Mouse (Mus musculus) left cerebral cortex, postnatal 25 days (tissue): Measurements from ENCODE around the gene Dchs1. TPM values are rescaled to one million over a fixed set of nuclear protein-coding genes. Genes with fewer than 3 reads are reported as not detected.

ENCODE experiments used
- DNase-seq, 2 experiments: peaks; one replicate each; pipeline ENCODE4 v3.0.0; 2022; ENCODE audit warnings: low spot score in 2 of 2, mixed read lengths in 1 of 2
- intact Hi-C: fragments of 180-260 bp; cut with DNase I; formaldehyde crosslinking; loops from one replicate; pipeline ENCODE4 v1.15.1; 2025
- total RNA-seq, 2 experiments: library from RNA; stranded (reverse); gene quantifications; 2 replicates each; pipeline ENCODE4 v1.2.3; 2021

Dchs1 gene
- total RNA-seq, 2 experiments from 2014 or later: 10.9 to 11.3 TPM

DNA sequence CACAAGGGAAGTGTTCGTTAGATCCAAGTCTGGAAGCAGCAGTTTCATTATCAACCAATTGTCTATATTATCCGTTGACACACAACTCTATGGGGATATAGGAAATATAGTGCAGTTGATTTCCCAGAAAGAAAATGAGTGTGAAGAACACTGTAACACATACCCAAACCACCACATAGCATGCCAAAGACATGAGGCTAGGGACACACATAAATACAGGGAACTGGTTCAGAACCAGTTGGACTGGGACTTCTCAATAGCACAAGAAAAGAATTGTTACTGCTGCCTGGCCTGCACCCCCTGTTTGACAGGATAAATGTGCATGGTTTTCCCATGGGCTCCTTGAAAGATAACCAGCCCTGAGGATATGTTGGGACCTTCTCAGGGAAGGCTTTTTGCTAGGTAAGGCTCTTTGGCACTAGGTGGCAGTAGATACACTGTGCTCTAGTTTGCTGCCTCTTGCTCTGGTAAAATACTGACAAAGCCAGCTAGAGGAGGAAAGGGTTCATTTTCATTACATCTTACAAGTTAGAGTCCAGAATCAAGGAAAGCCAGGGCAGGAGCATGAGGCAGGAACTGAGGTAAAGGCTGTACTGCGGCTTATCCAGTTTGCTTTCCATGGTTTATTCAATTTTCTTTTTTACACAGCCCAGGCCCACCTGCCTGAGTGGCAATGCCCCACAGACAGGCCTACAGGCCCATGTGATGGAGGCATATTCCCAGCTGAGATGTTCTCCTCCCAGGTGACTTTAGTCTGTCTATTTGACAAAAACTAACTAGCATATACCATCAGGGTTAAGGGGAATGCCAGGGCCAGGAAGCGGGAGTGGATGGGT lies 61.1 kb downstream of the Dchs1 start:
- DNase-seq: peak; percentile 69 to 82
- intact Hi-C loops: loop anchor here (1.0 to 2.0 kb wide), 2 partner anchors 20 to 85 kb away; partner anchors contain the start of gene Mrpl17

DNA sequence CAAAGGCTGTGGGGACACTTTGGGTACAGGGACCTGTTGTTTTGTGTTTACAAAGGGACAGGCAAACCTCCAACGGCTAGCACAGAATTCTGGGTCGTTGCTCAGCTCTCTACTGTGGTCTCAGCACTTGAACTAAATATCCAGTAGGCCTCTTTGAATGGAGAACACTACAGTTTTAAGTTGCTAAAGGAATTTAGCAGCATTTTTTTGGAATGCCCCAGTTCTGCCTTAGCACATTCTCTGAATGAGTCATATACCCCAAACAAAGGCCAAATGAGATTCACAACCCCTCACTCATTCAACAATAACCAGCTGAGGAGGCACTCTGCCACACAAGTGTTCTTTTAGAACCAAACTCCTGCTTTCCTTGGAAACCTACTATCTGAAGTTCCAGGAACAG lies 65.5 kb downstream of the Dchs1 start:
- intact Hi-C loops: no loop called here
- peak in 1 of 2 experiments; percentile 35 for DNase-seq

DNA sequence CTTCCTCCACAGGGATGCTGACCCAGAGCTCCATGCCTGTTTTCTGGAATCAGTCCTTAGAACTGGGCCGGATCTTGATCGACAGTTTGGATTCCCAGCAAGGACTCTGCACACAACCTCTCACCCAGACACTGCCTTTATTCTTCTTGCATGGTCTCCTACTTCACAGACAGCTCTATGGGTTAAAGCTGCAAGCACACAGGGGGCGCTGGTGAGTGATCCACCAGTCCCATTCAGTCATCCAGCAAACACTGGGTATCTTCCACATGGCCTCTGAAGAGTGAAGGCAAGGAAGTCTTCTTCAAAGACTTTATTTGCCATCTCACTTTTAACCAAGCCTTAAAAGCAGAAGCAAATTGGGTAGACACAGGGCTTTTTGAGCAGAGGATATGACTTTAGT lies 72.1 kb downstream of the Dchs1 start:
- no peak for DNase-seq
- intact Hi-C loops: no loop called here

DNA sequence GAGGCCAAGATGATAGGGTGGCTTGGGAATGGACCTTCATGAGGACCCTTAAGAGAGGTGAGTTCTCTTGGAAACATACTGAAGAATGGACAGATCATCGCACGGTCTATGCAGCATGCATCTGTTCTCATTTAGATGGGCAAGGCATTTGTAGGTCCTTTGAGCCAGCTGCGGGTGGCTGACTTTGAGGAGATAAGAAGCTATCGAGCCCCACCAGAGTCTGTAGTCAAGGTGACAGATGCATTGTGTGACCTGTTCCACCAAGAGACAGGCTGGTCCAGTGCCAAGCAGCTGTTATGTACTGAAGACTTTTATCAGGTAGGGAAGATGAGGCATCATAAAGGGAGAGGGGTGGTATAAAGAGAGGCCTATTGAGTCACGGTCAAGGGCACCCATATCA lies 78.7 kb downstream of the Dchs1 start:
- DNase-seq: no peak
- intact Hi-C loops: no loop called here

DNA sequence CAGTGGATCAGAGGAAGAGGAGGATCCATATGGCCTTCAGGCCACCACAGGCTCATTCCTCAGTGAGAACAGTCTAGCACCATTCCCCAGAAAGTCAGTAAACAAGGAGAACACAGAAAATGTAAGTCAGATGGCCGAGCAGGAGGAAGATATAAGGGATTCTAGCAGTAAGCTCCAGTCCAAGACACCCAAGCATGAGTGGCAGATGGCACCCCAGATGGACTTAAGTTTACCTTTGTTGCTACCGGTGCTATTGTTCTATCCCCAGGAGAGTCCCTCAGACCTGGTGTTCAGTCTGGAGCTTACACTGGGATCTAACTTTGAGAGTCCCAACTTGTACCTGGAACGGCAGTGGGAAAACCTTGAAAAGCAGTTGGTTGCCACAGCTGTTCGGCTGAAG lies 83.6 kb downstream of the Dchs1 start:
- intact Hi-C loops: no loop called here
- DNase-seq: no peak

DNA sequence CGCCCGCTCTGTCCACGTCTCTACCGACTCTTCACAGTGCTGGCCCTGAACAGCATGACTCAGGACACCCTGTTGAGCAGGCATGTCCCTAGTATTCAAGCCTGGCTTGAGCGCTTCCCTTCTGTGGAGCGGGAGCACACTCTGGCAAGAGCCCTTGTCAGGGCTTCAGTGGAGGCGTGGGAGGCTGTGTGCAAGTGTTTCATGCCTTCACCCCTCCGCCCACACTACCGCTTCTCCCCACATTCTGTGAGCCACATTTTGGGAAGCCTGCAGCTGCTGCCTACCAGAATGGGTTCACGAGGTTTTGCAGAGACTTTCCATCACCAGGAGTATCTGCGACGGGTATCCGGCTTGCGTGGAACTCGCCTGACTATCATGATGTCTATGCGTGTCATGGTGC lies 84.3 kb downstream of the Dchs1 start:
- DNase-seq: peak in 1 of 2 experiments; percentile 66
- intact Hi-C loops: no loop called here

Other genes with a start within 250 kb of the Dchs1 start
- 100 to 1,000 TPM; 103 to 111 TPM for gene Smpd1, start 233.3 kb downstream of the Dchs1 start, total RNA-seq
- 100 to 1,000 TPM; 433 to 466 TPM for gene Apbb1, start 206.0 kb downstream of the Dchs1 start, total RNA-seq
- under 1 TPM; 0.39 to 0.55 TPM for gene Hpx, start 187.5 kb downstream of the Dchs1 start, total RNA-seq
- gene Trim3, start 154.1 kb downstream of the Dchs1 start, total RNA-seq: 100 to 1,000 TPM; 149 to 152 TPM
- gene Timm10b, start 147.6 kb downstream of the Dchs1 start, total RNA-seq: 10 to 100 TPM; 62.8 to 69.2 TPM
- 100 to 1,000 TPM; 102 to 106 TPM for gene Arfip2, start 147.2 kb downstream of the Dchs1 start, total RNA-seq
- 10 to 100 TPM in 1 of 2 experiments, 1 to 10 TPM in 1; 9.9 to 18.2 TPM for gene Gm45799, start 147.1 kb downstream of the Dchs1 start, total RNA-seq
- gene Dnhd1, start 136.8 kb downstream of the Dchs1 start, total RNA-seq: 1 to 10 TPM; 4.6 to 5.6 TPM
- 10 to 100 TPM; 75.7 to 77.6 TPM for gene Ilk, start 51.1 kb downstream of the Dchs1 start, total RNA-seq
- 10 to 100 TPM; 11.0 to 12.6 TPM for gene Rrp8, start 50.3 kb downstream of the Dchs1 start, total RNA-seq
- gene Taf10, start 43.3 kb downstream of the Dchs1 start, total RNA-seq: 100 to 1,000 TPM; 116 to 119 TPM
- gene Tpp1, start 35.4 kb downstream of the Dchs1 start, total RNA-seq: 10 to 100 TPM; 54.2 to 60.3 TPM
- gene Mrpl17, start 23.4 kb upstream of the Dchs1 start, total RNA-seq: 100 to 1,000 TPM in 1 of 2 experiments, 10 to 100 TPM in 1; 98.3 to 105 TPM
- gene Gm4070, start 166.3 kb upstream of the Dchs1 start, total RNA-seq: 1 to 10 TPM in 1 of 2 experiments, under 1 TPM in 1; 0.92 to 1.1 TPM